Mouse (Mus musculus): ENCODE measurements around the gene Lypd4.
"Not testable (repeated sequence)": the region's sequence is repeated elsewhere in the genome, so short reads cannot be mapped to it uniquely, and the experiment has no call there.

The Lypd4 gene

GRCm38 (mm10) chr7:24869532-24870165, at the start of gene Lypd4, which contains the start of gene Dmrtc2:
Lypd4 (minus strand) TSS chr7:24869941.
Dmrtc2 (plus strand) TSS chr7:24870057.
- no peak for DNase-seq (ENCODE audit: extremely low read depth, low read depth, low spot score)

DNA sequence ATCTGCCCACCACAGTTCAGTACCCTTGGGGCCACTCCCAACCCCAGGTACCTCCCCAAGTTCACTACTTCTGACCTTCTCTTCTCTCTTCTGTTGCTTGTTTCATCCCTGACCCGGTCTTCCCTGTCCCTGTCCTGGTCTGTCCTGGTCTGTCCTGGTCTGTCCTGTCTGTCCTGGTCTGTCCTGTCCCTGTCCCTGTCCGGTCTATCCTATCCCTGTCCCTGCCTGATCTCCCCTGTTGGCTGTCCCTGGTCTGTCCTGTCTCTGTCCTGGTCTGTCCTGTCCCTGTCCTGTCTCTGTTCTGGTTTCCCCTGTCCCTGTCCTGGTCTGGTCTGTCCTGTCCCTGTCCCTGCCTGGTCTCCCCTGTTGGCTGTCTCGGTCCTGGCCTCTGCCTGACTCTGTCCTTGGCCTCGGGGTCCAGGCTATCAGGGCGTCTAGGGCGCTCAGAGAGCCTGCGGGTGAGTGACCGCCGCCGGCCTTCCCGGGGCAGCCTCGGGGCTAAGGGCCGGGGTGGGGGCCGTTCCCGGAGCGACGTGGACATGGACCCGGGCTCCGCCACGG, 49.1 kb upstream of the Lypd4 start:
- no peak for DNase-seq (ENCODE audit: extremely low read depth, low read depth, low spot score)

DNA sequence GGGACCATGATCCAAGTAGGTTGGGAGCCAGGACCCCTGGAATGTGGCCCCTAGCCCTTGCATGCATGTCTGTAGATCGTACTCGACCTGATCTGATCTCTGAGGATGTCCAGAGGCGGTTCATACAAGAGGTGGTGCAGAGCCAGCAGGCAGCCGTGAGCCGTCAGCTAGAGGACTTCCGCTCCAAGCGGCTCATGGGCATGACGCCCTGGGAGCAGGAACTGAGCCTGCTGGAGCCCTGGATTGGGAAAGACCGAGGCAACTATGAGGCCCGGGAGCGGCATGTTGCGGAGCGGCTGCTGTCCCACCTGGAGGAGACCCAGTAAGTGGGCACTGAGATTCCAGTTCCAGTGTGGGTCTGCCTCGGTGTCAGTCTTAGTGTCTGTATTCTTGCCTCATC, 42.7 kb upstream of the Lypd4 start:
- no peak for DNase-seq (ENCODE audit: extremely low read depth, low read depth, low spot score)

- no peak for DNase-seq (ENCODE audit: extremely low read depth, low read depth, low spot score)
These were observed 37.5 kb upstream of the Lypd4 start for GRCm38 (mm10) chr7:24907211-24907748.

DNA sequence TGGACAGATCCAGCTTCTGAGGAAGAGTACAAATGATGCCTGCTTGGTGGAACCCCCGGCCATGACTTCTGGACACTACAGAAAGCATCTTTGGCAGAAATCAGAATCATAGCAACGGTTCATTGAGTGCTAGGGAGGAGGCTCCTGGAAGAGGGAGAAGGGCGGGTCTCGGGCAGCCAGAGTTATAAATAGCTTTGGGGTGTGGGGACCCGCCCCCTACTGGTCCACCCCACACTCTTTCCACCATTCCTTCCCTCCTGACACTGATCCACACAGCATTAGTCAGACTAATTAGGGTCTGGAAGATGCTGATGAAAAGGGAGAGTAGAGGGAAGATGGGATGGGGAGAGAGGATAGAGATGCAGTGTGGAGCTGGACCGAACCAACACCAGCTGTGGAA, 36.8 kb upstream of the Lypd4 start:
- no peak for DNase-seq (ENCODE audit: extremely low read depth, low read depth, low spot score)

- no peak for DNase-seq (ENCODE audit: extremely low read depth, low read depth, low spot score)
These were observed 35.2 kb upstream of the Lypd4 start for GRCm38 (mm10) chr7:24904936-24905335.

DNA sequence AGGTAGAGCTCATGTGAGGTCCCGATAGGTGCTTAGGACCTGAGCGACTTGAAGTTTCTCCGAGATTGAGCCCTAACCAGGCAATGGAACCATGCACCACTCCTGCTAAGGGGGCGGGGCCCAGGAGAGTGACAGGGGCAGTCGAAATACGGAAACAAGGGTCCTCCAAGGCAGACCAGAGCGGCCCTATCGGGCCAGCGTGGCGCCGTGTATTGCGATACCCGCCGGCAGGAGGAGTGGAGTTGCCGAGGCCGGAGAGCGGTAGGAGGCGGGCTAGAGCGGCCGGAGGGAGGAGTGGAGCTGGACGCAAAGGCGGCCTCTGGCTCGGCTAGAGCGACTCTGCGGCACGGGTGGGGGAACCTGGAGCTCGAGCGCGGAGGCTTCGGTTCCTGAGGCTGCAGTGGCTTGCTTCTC, 34.3 kb upstream of the Lypd4 start:
- DNase-seq (ENCODE audit: extremely low read depth, low read depth, low spot score), result peak; percentile 73

DNA sequence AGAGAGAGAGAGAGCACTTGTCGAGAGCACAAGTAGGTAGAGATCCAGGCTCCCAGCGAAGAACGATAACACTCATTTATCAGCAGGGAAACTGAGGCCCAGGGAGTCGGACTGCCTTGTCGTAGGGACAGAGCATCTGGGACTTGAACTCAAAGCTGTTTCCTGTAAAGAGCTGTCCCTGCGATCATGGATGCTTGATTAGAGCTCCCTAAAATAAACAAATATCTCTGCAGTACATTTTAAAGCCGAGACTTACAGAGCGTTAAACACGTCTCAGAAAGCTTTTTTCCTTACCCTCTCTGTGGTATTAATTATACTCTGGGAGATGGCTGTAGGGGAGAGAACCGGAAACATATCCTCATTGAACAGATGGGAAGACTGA, 33.7 kb upstream of the Lypd4 start:
- no peak for DNase-seq (ENCODE audit: extremely low read depth, low read depth, low spot score)

DNA sequence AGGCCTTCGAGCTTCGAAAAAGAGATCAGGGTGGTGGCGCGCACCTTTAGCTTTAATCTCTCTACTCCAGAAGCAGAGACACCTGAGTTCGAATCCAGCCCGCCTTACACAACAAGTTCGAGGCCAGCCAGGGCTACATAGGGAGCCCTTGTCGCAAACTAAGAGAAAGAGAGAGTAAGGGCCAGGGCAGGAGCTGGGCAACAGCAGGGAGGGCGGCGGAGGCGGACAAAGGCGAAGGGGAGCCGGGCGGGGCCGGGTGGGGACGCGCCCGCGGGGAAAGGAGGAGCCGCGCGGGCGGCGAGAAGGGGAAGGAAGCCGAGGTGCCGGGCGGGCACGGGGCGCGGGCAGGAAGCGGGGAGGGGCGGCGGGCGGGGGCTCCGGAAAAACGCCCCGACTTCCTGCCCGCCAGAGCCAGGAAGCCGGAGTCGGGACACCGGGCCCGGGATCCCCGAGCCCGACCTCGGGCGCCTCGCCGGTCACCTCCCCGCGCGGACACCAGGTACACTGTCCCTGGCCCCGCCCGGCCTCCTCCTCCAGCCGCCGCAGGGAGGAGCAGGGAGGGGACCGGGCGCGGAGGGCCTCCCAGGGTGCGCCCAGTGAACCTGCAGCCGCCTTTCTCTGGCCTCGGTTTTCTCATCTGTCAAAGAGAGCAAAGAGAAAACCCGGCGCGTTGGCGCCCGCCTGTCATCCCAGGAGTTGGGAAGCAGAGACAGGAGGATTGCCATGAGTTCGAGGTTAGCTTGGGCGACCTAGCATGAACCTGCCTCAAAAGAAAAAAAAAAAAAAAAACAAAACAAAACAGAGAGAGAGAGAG, 33.1 kb upstream of the Lypd4 start, which contains the start of gene Arhgef1:
Gene Arhgef1 (plus strand): TSS at position 283 of the 814 bp plus-strand sequence.
- DNase-seq (ENCODE audit: extremely low read depth, low read depth, low spot score), result no peak

DNA sequence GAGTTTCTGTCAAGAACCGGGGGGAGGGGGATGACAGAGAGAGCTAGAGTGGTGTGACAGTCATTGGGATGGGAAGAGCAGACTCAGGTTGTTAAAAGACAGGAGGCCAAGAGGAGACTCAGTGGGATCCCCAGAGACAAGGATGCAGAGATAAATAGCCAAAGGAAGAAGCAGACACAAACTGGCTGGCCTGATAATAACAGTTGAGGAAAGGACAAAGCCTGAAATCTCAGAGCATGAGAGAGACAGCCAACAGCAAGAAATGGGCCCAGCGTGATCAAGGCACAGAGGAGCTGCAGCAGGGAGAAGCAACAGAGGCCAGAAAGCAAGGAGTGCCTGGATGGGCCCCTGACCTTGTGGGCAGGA, 32.5 kb upstream of the Lypd4 start:
- no peak for DNase-seq (ENCODE audit: extremely low read depth, low read depth, low spot score)

DNA sequence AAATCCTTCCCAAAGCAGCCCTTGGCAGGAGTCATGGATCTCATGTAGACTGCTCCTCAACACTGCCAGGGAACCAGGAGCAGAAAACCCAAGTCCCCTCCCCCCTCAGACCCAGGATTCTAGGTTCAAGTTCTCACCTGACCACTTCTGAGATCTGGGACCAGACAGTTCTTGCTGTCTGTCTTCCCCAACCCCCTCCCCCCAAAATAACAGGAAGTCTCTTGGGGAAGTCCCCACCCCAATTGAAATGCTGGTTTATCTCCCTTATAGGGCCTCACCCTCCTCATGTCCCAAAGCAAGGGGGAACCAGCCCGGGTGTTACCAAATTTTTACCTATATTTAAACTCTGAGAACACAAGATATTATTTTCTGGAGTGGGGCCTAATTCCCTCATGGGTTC, 32.1 kb upstream of the Lypd4 start:
- DNase-seq (ENCODE audit: extremely low read depth, low read depth, low spot score), result no peak

GRCm38 (mm10) chr7:24901114-24901513, 31.4 kb upstream of the Lypd4 start:
- DNase-seq (ENCODE audit: extremely low read depth, low read depth, low spot score), result no peak

DNA sequence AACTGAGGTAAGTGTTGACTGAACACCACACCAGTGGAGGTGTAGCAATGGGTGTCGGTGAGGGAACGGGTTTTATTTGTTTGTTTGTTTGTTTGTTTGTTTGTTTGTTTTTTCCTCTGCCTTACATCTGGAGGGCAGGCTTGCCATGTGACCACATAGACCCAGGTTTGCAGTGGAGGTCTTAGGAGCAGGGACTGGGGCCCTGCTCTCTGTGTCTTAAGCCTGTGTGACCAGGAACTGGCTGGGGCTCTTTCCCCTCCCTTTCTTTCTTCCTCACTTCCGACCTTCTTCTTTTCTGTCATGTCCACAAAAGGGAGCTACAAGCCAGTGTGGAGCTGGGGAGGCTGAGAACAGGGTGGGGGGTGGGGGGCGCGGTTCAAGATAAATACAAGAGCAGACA, 28.2 kb upstream of the Lypd4 start:
- no peak for DNase-seq (ENCODE audit: extremely low read depth, low read depth, low spot score)

GRCm38 (mm10) chr7:24897224-24897623, 27.5 kb upstream of the Lypd4 start, which contains the start of gene Cd79a:
Cd79a (plus strand) TSS chr7:24897381.
- DNase-seq (ENCODE audit: extremely low read depth, low read depth, low spot score), result no peak

DNA sequence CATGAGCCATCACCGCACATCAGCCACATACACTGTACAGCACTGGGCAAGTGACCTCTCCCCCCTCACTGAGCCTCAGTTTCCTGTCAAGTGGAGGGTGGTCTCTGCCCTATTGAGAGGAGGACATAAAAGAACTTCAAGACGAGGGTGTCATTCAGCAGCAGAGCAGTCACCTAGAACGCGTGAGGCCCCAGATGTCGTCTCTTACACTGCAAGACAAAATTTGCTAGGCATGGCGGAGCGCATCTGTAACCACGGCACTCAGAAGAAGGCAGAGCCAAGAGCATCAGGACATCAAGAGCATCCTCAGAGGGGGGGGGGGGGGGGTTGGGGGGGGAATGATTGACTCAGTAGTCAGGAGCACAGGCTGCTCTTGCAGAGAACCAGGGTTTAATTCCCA, 26.5 kb upstream of the Lypd4 start:
- no peak for DNase-seq (ENCODE audit: extremely low read depth, low read depth, low spot score)

DNA sequence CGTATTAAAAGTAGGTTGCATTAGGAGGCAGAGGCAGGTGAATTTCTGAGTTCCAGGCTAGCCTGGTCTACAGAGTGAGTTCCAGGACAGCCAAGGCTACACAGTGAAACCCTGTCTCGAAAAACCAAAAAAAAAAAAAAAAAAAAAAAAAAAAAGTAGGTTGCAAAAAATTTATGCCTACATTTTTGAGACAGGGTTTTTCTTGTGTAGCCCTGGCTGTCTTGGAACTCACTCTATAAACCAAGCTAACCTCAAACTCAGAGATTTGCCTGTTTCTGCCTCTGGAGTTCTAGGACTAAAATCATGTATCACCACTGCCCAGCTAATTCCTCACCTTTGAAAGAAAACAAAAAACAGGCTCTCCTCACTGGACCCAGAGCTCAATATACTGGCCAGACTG, 26.0 kb upstream of the Lypd4 start:
- not testable (repeated sequence) for DNase-seq (ENCODE audit: extremely low read depth, low read depth, low spot score)

- DNase-seq (ENCODE audit: extremely low read depth, low read depth, low spot score), result no peak
These were observed 22.4 kb upstream of the Lypd4 start for GRCm38 (mm10) chr7:24892125-24892583.

DNA sequence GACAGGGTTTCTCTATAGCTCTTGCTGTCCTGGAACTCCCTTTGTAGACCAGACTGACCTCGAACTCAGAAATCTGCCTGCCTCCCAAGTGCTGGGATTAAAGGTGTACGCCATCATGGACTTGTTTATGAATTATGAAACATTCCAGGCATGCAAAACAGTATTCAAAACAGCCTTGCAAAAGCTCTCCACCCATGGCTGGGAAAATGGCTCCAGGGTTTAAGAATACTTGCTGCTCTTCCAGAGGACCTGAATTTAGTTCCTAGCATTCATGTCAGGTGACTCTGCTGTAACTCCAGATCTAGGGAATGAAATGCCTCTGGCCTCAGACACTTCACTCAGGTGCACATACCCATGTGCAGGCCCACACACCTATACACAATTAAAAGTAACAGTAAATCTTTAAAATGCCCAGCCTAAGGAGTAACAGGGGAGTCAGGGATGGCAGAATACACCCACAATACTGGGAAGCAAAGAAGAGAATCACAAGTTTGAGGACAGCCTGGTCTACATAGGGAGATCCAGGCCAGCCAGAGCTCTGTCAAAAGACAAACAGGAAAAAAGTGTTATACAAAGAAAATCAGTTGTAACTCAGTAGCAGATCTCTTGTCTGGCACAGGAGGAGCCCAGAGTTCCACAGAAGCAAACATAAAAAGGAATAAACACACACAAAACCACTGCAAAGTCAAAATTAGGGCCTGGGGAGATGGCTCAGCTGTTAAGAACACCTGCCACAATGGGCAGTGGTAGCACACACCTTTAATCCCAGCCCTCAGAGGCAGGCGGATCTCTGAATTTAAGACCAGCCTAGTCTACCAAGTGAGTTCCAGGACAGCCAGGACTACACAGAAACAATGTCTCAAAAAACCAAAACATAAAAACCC, 21.7 kb upstream of the Lypd4 start:
- DNase-seq (ENCODE audit: extremely low read depth, low read depth, low spot score), result no peak

GRCm38 (mm10) chr7:24890281-24891216, 20.8 kb upstream of the Lypd4 start:
- no peak for DNase-seq (ENCODE audit: extremely low read depth, low read depth, low spot score)
